Mouse (Mus musculus): ENCODE measurements around the gene Slc5a3. TPM values are rescaled to one million over a fixed set of nuclear protein-coding genes. Genes with fewer than 3 reads are reported as not detected.

Slc5a3 gene
- polyA plus RNA-seq (2015; fragmentation: Nextera tagmentation; extraction: Ambion mirVana) = 6.3 and 6.4 TPM in 2 replicates

GRCm38 (mm10) chr16:92057852-92058643, at the start of gene Slc5a3, which contains the start of the genes Mrps6 and Gm49711:
TSS of gene Slc5a3 (plus strand) at chr16:92058322.
TSS of gene Mrps6 (plus strand) at chr16:92058270.
TSS of gene Gm49711 (plus strand) at chr16:92058316.
- Histone ChIP-seq H3K4me3 (replicated peaks) (peak within 1 kb of the TSS; percentile 93), H3K27ac (replicated peaks) (peak within 1 kb of the TSS; percentile 91), H3K27me3 (no peaks in the 10 kb centered on the region), H3K4me1 (peaks cover 19% of the 10 kb centered on the region), H3K4me2 (replicated peaks) (peak within 1 kb of the TSS; percentile 84), H3K36me3 (peaks cover 16% of the 10 kb centered on the region), H3K9ac (peak within 1 kb of the TSS; percentile 58), H3K9me3 (replicated peaks) (0 out of 2 replicates have a peak, but pooled peaks cover 5% of the 10 kb centered on the region)
- peak; percentile 93 for ATAC-seq (ENCODE audit: insufficient number of reproducible peaks, low FRiP score, low TSS enrichment, low read depth)
- under 1% methylated on average over 97 of the region's 99 CpGs for WGBS

DNA sequence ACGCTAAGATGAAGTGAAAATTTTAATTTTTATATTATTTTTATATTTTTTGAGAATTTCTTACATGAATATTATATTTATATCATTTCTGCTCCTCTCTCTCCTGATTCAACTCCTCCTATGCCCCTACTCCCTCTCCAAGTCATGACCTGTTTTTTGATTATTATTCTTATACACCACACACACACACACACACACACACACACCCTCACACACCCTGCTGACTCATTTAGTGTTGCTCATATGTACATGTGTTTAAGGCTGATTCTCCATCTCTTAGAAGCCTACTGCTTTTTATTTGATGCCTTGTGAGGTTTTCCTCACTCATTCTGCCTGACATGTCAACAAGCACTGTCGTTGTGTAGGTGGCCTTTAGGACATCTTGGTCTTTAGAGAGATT, 48.5 kb upstream of the Slc5a3 start:
- Histone ChIP-seq H3K9me3 (replicated peaks) (no peaks in the 10 kb centered on the region), H3K27ac (replicated peaks) (no peak overlapping the region), H3K4me2 (replicated peaks) (no peak overlapping the region), H3K36me3 (no peaks in the 10 kb centered on the region), H3K4me1 (no peaks in the 10 kb centered on the region), H3K9ac (no peak overlapping the region), H3K4me3 (replicated peaks) (no peak overlapping the region), H3K27me3 (no peaks in the 10 kb centered on the region)
- 88% methylated on average over 2 of the region's 2 CpGs for WGBS
- no peak for ATAC-seq (ENCODE audit: insufficient number of reproducible peaks, low FRiP score, low TSS enrichment, low read depth)

DNA sequence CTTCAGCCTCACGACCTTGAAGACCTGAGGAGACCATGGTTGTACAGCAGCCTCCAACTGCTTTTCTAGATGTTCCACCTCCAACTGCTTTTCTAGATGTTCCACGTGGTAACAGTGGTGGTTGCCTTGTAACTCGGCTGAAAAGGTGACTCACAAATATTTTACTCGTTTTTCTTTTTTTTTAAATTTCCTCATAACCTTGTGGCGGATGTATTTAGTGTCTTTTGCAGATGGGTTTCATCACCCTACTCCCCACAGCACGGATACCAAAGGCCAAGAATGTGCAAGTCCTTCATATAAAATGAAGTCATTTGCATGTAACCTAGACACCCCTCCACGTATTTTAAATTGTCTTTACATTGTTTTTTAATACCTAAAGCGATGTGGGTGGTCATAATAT, 41.3 kb upstream of the Slc5a3 start:
- WGBS = 77% methylated on average over 8 of the region's 8 CpGs
- Histone ChIP-seq H3K36me3 (no peaks in the 10 kb centered on the region), H3K9me3 (replicated peaks) (no peaks in the 10 kb centered on the region), H3K27me3 (no peaks in the 10 kb centered on the region), H3K4me3 (replicated peaks) (no peak overlapping the region), H3K9ac (no peak overlapping the region), H3K4me2 (replicated peaks) (no peak overlapping the region), H3K27ac (replicated peaks) (no peak overlapping the region), H3K4me1 (0 out of 2 replicates have a peak, but pooled peaks cover 14% of the 10 kb centered on the region)
- ATAC-seq (ENCODE audit: insufficient number of reproducible peaks, low FRiP score, low TSS enrichment, low read depth) = no peak

DNA sequence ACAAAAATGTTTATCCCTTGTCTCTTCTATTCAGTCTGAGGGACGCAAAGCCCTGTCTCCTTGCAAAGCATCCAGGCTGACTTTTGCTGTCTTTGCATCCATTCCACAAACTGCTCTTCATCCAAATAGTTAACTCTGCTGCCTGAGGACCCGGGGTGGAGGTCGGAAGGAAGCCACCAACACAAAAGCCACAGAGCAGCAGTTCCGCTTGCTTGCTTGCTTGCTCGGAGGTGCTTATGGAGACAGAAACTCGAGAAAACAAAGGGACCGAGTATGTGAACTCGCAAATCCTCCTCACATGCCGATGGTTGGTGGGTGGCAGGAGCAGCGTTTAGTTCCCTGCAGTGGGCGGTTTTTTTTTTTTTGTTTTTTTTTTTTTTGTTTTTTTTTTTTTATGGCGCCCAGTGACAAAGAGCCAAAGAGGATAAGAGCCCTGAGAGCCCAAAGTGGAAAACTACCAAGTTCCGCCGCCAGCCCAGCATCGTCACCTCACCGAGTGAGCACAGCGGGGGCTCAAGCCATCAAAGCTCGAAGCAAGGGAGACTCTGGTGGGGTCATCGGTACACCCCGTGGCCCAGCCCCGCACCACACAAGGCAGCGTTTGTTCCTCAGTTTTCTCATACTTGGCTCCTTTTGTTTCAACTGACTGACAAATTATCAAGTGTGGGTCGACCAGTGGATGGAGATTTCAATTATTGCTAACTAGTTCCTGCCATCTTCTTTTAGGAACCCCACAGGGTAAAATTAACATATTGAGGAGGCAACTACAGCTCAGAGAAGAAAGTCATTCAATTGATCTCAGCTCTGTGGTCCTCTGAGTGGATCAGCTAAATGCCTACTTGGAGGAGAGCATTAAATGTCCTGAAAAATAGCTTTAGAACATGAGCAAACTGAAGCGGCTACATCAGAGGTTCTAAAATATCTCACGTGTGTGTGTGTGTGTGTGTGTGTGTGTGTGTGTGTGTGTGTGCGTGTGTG, 38.7 kb upstream of the Slc5a3 start:
- Histone ChIP-seq H3K4me2 (replicated peaks) (peak overlapping the region; percentile 55), H3K27me3 (no peaks in the 10 kb centered on the region), H3K9me3 (replicated peaks) (no peaks in the 10 kb centered on the region), H3K4me3 (replicated peaks) (peak overlapping the region; percentile 39), H3K9ac (0 out of 2 replicates have a peak overlapping the region, but pooled peaks have one; percentile 28), H3K4me1 (0 out of 2 replicates have a peak, but pooled peaks cover 14% of the 10 kb centered on the region), H3K36me3 (no peaks in the 10 kb centered on the region), H3K27ac (replicated peaks) (peak overlapping the region; percentile 71)
- WGBS = 10% methylated on average over 26 of the region's 26 CpGs
- ATAC-seq (ENCODE audit: insufficient number of reproducible peaks, low FRiP score, low TSS enrichment, low read depth) = peak; percentile 51

DNA sequence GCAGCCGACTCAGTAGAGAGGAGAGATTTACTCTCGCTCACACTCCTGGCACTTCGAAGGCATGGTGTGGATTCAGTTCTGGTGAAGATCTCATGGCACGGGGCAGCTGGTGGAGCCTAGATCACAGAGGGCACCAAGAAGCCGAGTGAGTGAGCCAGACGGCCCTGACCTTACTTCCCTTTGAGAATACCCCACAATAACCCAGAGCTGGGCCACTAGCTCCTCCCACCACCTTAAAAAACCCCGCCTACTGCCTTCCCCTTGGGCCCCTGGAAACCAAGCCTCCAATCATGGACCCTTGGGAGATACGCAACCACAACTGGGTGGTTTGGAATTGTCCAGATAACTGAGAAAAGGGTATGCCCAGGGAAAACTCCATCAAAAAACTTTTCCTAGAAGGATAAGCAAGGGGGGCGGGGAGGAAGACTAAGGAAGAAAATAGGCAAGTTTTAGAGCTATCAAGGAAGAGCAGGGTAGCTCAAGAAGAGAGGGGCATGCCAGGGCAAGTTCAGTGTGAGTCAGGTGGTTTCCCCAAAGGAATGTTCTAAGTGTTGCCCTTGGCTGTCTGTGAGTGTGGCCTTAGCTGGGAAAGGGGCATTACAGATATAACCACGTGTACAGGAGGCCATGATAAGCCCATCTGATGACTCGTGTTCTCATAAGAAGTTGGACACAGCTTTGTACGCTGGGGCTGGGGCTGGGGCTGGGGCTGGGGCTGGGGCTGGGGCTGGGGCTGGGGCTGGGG, 36.3 kb upstream of the Slc5a3 start:
- no peaks in the 10 kb centered on the region for H3K9me3 ChIP-seq (replicated peaks)
- H3K9ac ChIP-seq = no peak overlapping the region
- ATAC-seq (ENCODE audit: insufficient number of reproducible peaks, low FRiP score, low TSS enrichment, low read depth) = no peak
- 0 out of 2 replicates have a peak, but pooled peaks cover 14% of the 10 kb centered on the region for H3K4me1 ChIP-seq
- H3K36me3 ChIP-seq = no peaks in the 10 kb centered on the region
- no peak overlapping the region for H3K27ac ChIP-seq (replicated peaks)
- no peak overlapping the region for H3K4me3 ChIP-seq (replicated peaks)
- WGBS = 75% methylated on average over 12 of the region's 12 CpGs
- no peaks in the 10 kb centered on the region for H3K27me3 ChIP-seq
- H3K4me2 ChIP-seq (replicated peaks) = no peak overlapping the region

DNA sequence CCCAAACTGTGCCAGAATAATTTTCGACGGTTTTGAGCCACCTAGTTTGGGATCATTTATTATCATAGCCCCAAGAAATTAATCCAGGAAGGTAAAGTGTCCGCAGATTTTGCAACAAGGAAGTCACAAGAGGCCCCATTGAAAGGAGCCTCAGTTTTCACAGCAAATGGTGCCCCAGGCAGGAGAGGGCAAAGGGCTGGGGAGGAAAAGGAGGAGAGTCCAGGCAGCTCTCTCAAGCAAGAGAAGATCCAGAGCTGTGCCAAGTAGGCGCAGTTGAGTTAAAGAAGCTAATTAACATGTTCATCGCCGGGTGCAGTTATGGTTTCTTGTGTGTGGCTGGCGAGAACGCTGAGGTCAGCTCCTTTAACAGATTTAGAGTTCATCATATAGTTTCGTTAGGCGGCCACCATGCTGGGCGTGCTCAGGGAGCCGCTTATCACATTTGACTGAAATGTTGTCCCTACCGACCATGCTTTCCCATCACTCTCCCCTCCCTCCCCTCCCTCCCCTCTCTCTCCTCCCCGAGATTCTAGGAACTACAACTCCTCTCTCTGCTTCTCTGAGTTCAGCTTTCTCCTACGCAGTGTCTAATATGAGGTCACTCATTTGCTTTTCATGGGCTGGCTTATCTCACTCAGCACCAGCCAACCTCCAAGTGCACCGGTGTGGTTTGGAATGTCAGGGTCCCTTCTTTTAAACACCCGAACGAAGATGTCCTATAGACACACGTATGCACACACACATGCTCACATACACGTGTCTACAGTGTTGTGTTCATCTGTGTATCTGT, 35.4 kb upstream of the Slc5a3 start:
- 62% methylated on average over 20 of the region's 20 CpGs for WGBS
- Histone ChIP-seq H3K9ac (no peak overlapping the region), H3K4me2 (replicated peaks) (no peak overlapping the region), H3K27me3 (no peaks in the 10 kb centered on the region), H3K27ac (replicated peaks) (no peak overlapping the region), H3K9me3 (replicated peaks) (no peaks in the 10 kb centered on the region), H3K36me3 (no peaks in the 10 kb centered on the region), H3K4me3 (replicated peaks) (no peak overlapping the region), H3K4me1 (0 out of 2 replicates have a peak, but pooled peaks cover 14% of the 10 kb centered on the region)
- ATAC-seq (ENCODE audit: insufficient number of reproducible peaks, low FRiP score, low TSS enrichment, low read depth) = no peak

DNA sequence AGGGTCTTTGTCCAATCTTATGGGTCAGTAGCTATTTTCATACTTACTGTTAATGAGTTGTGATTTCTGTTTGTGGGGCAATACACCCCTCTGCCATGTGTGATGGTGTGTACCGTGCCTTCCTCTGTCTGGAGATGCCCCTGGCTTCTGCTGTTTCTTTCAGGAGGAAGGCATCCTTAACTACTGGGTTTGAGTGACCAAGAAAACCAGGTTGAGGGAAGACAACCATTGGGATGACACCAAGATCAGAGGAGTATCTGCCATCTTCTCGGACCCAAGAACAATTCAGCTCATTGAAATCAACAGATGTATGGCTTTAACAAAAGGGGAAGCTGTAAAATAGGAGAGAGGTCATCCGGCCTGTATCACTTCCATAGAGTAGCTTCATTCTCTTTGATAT, 24.8 kb upstream of the Slc5a3 start:
- Histone ChIP-seq H3K27ac (replicated peaks) (no peak overlapping the region), H3K4me2 (replicated peaks) (no peak overlapping the region), H3K36me3 (no peaks in the 10 kb centered on the region), H3K4me3 (replicated peaks) (no peak overlapping the region), H3K9me3 (replicated peaks) (no peaks in the 10 kb centered on the region), H3K27me3 (no peaks in the 10 kb centered on the region), H3K9ac (no peak overlapping the region), H3K4me1 (no peaks in the 10 kb centered on the region)
- WGBS = 93% methylated on average over 3 of the region's 3 CpGs
- ATAC-seq (ENCODE audit: insufficient number of reproducible peaks, low FRiP score, low TSS enrichment, low read depth) = no peak

- no peak overlapping the region for H3K27ac ChIP-seq (replicated peaks)
- H3K27me3 ChIP-seq = no peaks in the 10 kb centered on the region
- H3K4me3 ChIP-seq (replicated peaks) = no peak overlapping the region
- 67% methylated on average over 5 of the region's 5 CpGs for whole genome bisulfite sequencing
- no peak overlapping the region for H3K9ac ChIP-seq
- H3K4me2 ChIP-seq (replicated peaks) = no peak overlapping the region
- H3K4me1 ChIP-seq = no peaks in the 10 kb centered on the region
- H3K9me3 ChIP-seq (replicated peaks) = no peaks in the 10 kb centered on the region
- ATAC-seq (ENCODE audit: insufficient number of reproducible peaks, low FRiP score, low TSS enrichment, low read depth) = no peak
- H3K36me3 ChIP-seq = no peaks in the 10 kb centered on the region
Measured at GRCm38 (mm10) chr16:92034676-92035075, 23.4 kb upstream of the Slc5a3 start.

DNA sequence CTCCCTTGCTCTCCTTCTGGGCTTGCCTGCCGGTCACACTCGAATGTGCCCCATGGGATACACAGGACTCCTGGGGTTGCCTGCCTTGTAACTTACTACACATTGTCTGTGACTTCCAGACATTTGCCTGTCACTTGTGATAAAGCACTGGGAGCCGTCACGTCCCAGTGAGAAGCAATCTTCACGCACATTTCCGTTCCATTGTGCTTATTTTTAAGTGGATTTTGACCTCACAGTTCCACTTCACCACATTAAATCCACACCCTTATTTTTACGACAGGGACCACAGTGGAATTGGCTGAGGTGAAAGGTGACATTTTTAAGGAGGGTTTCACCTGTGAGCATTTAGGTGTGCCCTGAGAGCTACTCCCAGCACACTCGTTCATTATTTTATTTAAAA, 21.4 kb upstream of the Slc5a3 start:
- Histone ChIP-seq H3K27me3 (no peaks in the 10 kb centered on the region), H3K9me3 (replicated peaks) (no peaks in the 10 kb centered on the region), H3K9ac (no peak overlapping the region), H3K36me3 (no peaks in the 10 kb centered on the region), H3K27ac (replicated peaks) (no peak overlapping the region), H3K4me1 (no peaks in the 10 kb centered on the region), H3K4me2 (replicated peaks) (no peak overlapping the region), H3K4me3 (replicated peaks) (no peak overlapping the region)
- WGBS = 73% methylated on average over 8 of the region's 8 CpGs
- no peak for ATAC-seq (ENCODE audit: insufficient number of reproducible peaks, low FRiP score, low TSS enrichment, low read depth)

GRCm38 (mm10) chr16:92037891-92038607, 20.1 kb upstream of the Slc5a3 start:
- 84% methylated on average over 21 of the region's 21 CpGs for WGBS
- Histone ChIP-seq H3K4me3 (replicated peaks) (no peak overlapping the region), H3K27ac (replicated peaks) (no peak overlapping the region), H3K36me3 (no peaks in the 10 kb centered on the region), H3K9me3 (replicated peaks) (no peaks in the 10 kb centered on the region), H3K4me1 (no peaks in the 10 kb centered on the region), H3K9ac (no peak overlapping the region), H3K27me3 (no peaks in the 10 kb centered on the region), H3K4me2 (replicated peaks) (no peak overlapping the region)
- no peak for ATAC-seq (ENCODE audit: insufficient number of reproducible peaks, low FRiP score, low TSS enrichment, low read depth)

Data from embryonic facial prominence, embryonic 15.5 days (tissue).